Mouse (Mus musculus) megakaryocyte-erythroid progenitor cell, adult 5-6 weeks (primary cell): ENCODE measurements around the gene Zfp652. TPM values are rescaled to one million over a fixed set of nuclear protein-coding genes. Genes with fewer than 3 reads are reported as not detected.
A peak's percentile ranks its signal among the peaks of the same experiment; 100 is the strongest.
"Not testable (repeated sequence)": the region's sequence is repeated elsewhere in the genome, so short reads cannot be mapped to it uniquely, and the experiment has no call there.

Source experiments
- ATAC-seq: replicated peaks from 2 replicates; pipeline ENCODE4 v1.8.0; 2016; ENCODE audit warnings: mild to moderate bottlenecking, inconsistent platforms; ENCODE audit not compliant: severe bottlenecking, poor library complexity, low FRiP score, low TSS enrichment
- total RNA-seq, 2 experiments: library from RNA; stranded (forward) in 1 of 2; stranded (reverse) in 1 of 2; fragments of 200-1000, 215-1000 nt in 1 of 2; fragments of >200 nt in 1 of 2; fragmentation: Nextera tagmentation in 1 of 2; gene quantifications; 2 replicates each; pipeline ENCODE4 v1.2.3; 2014 to 2017

Zfp652 gene
- total RNA-seq (2014; fragmentation: Nextera tagmentation): 43.0 and 54.5 TPM in 2 replicates
- 27.4 and 28.2 TPM in 2 replicates for total RNA-seq (2017)

- peak; percentile 84 for ATAC-seq
Observed at GRCm38 (mm10) chr11:95712563-95713224, at the start of gene Zfp652. TSS of gene Zfp652 (plus strand) at chr11:95712673.

GRCm38 (mm10) chr11:95666529-95667149, 45.8 kb upstream of the Zfp652 start, which contains the start of gene Phb:
TSS of gene Phb (plus strand) at chr11:95666957.
- ATAC-seq: peak; percentile 96

- peak; percentile 82 for ATAC-seq
Observed at GRCm38 (mm10) chr11:95667177-95667576, 45.3 kb upstream of the Zfp652 start.

- not testable (repeated sequence) for ATAC-seq
Observed at GRCm38 (mm10) chr11:95668086-95668485, 44.4 kb upstream of the Zfp652 start.

- ATAC-seq: no peak
Observed at GRCm38 (mm10) chr11:95675498-95675897, 37.0 kb upstream of the Zfp652 start.

- no peak for ATAC-seq
Observed at GRCm38 (mm10) chr11:95676307-95676706, 36.2 kb upstream of the Zfp652 start.

GRCm38 (mm10) chr11:95677925-95678701, 34.4 kb upstream of the Zfp652 start:
- no peak for ATAC-seq

GRCm38 (mm10) chr11:95681995-95682601, 30.4 kb upstream of the Zfp652 start:
- ATAC-seq: no peak

GRCm38 (mm10) chr11:95682946-95683345, 29.5 kb upstream of the Zfp652 start:
- ATAC-seq: no peak

- ATAC-seq: peak; percentile 38; the same call in 1 of the 2 replicates
Observed at GRCm38 (mm10) chr11:95686031-95686430, 26.4 kb upstream of the Zfp652 start.

- ATAC-seq: no peak
Observed at GRCm38 (mm10) chr11:95687084-95687656, 25.3 kb upstream of the Zfp652 start.

GRCm38 (mm10) chr11:95688515-95688914, 24.0 kb upstream of the Zfp652 start:
- ATAC-seq: peak; percentile 44

- ATAC-seq: peak; percentile 71
Observed at GRCm38 (mm10) chr11:95688981-95689380, 23.5 kb upstream of the Zfp652 start.

GRCm38 (mm10) chr11:95689544-95689943, 22.9 kb upstream of the Zfp652 start:
- no peak for ATAC-seq

- ATAC-seq: no peak
Observed at GRCm38 (mm10) chr11:95698541-95698940, 13.9 kb upstream of the Zfp652 start.

GRCm38 (mm10) chr11:95700778-95701739, 11.4 kb upstream of the Zfp652 start:
- ATAC-seq: peak; percentile 92

- no peak for ATAC-seq
Observed at GRCm38 (mm10) chr11:95704032-95704969, 8.2 kb upstream of the Zfp652 start.
